Mouse (Mus musculus): Measurements from ENCODE around the gene Sec1. TPM values are rescaled to one million over a fixed set of nuclear protein-coding genes. Genes with fewer than 3 reads are reported as not detected.
"Not testable (repeated sequence)": the region's sequence is repeated elsewhere in the genome, so short reads cannot be mapped to it uniquely, and the experiment has no call there.

The Sec1 gene
- polyA plus RNA-seq, 1 experiment: 0.68 TPM

GRCm38 (mm10) chr7:45667761-45668160 lies 26.4 kb downstream of the Sec1 start:
- no peaks in the 10 kb centered on the region for H3K4me1 ChIP-seq (ENCODE audit: control insufficient read depth, insufficient read depth, insufficient read length)
- H3K4me3 ChIP-seq (ENCODE audit: extremely low read depth, insufficient read depth, insufficient read length): no peak overlapping the region
- no peak overlapping the region for H3K27ac ChIP-seq (ENCODE audit: insufficient read depth, low read length)
- H3K36me3 ChIP-seq (ENCODE audit: control insufficient read depth, insufficient read depth, low read length): no peaks in the 10 kb centered on the region
- TF ChIP-seq POLR2A (IDR thresholded peaks at IDR 0.05; ENCODE audit: low read depth, low read length): no peak
- TF ChIP-seq CTCF (IDR thresholded peaks at IDR 0.05; ENCODE audit: extremely low read depth, insufficient read depth, insufficient read length, insufficient replicate concordance): no peak
- no peak for DNase-seq (ENCODE audit: low read depth in 1 of 2, low spot score in 2 of 2)
- no peaks in the 10 kb centered on the region for H3K27me3 ChIP-seq (ENCODE audit: control insufficient read depth, insufficient read depth, low read length)
- WGBS: 91% methylated on average over 14 of the region's 14 CpGs

GRCm38 (mm10) chr7:45666161-45666560 lies 28.0 kb downstream of the Sec1 start, which contains the start of gene Fut2:
Fut2 (minus strand) TSS chr7:45666394.
- no peaks in the 10 kb centered on the region for H3K36me3 ChIP-seq (ENCODE audit: control insufficient read depth, insufficient read depth, low read length)
- H3K4me3 ChIP-seq (ENCODE audit: extremely low read depth, insufficient read depth, insufficient read length): no peak within 1 kb of the TSS
- no peaks in the 10 kb centered on the region for H3K27me3 ChIP-seq (ENCODE audit: control insufficient read depth, insufficient read depth, low read length)
- no peak within 1 kb of the TSS for H3K27ac ChIP-seq (ENCODE audit: insufficient read depth, low read length)
- TF ChIP-seq POLR2A (IDR thresholded peaks at IDR 0.05; ENCODE audit: low read depth, low read length) (no peak), CTCF (IDR thresholded peaks at IDR 0.05; ENCODE audit: extremely low read depth, insufficient read depth, insufficient read length, insufficient replicate concordance) (no peak)
- H3K4me1 ChIP-seq (ENCODE audit: control insufficient read depth, insufficient read depth, insufficient read length): no peaks in the 10 kb centered on the region
- WGBS: 83% methylated on average over 7 of the region's 7 CpGs
- DNase-seq (ENCODE audit: low read depth in 1 of 2, low spot score in 2 of 2): no peak

GRCm38 (mm10) chr7:45665303-45666138 lies 28.7 kb downstream of the Sec1 start:
- TF ChIP-seq POLR2A (IDR thresholded peaks at IDR 0.05; ENCODE audit: low read depth, low read length) (no peak), CTCF (IDR thresholded peaks at IDR 0.05; ENCODE audit: extremely low read depth, insufficient read depth, insufficient read length, insufficient replicate concordance) (no peak)
- Histone ChIP-seq H3K4me1 (ENCODE audit: control insufficient read depth, insufficient read depth, insufficient read length) (no peaks in the 10 kb centered on the region), H3K27ac (ENCODE audit: insufficient read depth, low read length) (no peak overlapping the region), H3K4me3 (ENCODE audit: extremely low read depth, insufficient read depth, insufficient read length) (no peak overlapping the region), H3K27me3 (ENCODE audit: control insufficient read depth, insufficient read depth, low read length) (no peaks in the 10 kb centered on the region), H3K36me3 (ENCODE audit: control insufficient read depth, insufficient read depth, low read length) (no peaks in the 10 kb centered on the region)
- DNase-seq (ENCODE audit: low read depth in 1 of 2, low spot score in 2 of 2): no peak
- 74% methylated on average over 13 of the region's 13 CpGs for WGBS

- 87% methylated on average over 6 of the region's 6 CpGs for WGBS
- not testable (repeated sequence) for H3K27ac ChIP-seq (ENCODE audit: insufficient read depth, low read length); H3K27me3 ChIP-seq (ENCODE audit: control insufficient read depth, insufficient read depth, low read length); H3K36me3 ChIP-seq (ENCODE audit: control insufficient read depth, insufficient read depth, low read length); H3K4me3 ChIP-seq (ENCODE audit: extremely low read depth, insufficient read depth, insufficient read length); H3K4me1 ChIP-seq (ENCODE audit: control insufficient read depth, insufficient read depth, insufficient read length); DNase-seq (ENCODE audit: low read depth in 1 of 2, low spot score in 2 of 2)
Measured at GRCm38 (mm10) chr7:45661702-45662101, 32.5 kb downstream of the Sec1 start.

GRCm38 (mm10) chr7:45660746-45661478 lies 33.3 kb downstream of the Sec1 start:
- H3K27ac ChIP-seq (ENCODE audit: insufficient read depth, low read length): no peak overlapping the region
- DNase-seq (ENCODE audit: low read depth in 1 of 2, low spot score in 2 of 2): no peak
- H3K27me3 ChIP-seq (ENCODE audit: control insufficient read depth, insufficient read depth, low read length): no peaks in the 10 kb centered on the region
- no peak overlapping the region for H3K4me3 ChIP-seq (ENCODE audit: extremely low read depth, insufficient read depth, insufficient read length)
- no peak for TF ChIP-seq CTCF (IDR thresholded peaks at IDR 0.05; ENCODE audit: extremely low read depth, insufficient read depth, insufficient read length, insufficient replicate concordance)
- no peak for TF ChIP-seq POLR2A (IDR thresholded peaks at IDR 0.05; ENCODE audit: low read depth, low read length)
- WGBS: 58% methylated on average over 11 of the region's 11 CpGs
- no peaks in the 10 kb centered on the region for H3K4me1 ChIP-seq (ENCODE audit: control insufficient read depth, insufficient read depth, insufficient read length)
- no peaks in the 10 kb centered on the region for H3K36me3 ChIP-seq (ENCODE audit: control insufficient read depth, insufficient read depth, low read length)

- no peaks in the 10 kb centered on the region for H3K4me1 ChIP-seq (ENCODE audit: control insufficient read depth, insufficient read depth, insufficient read length)
- DNase-seq (ENCODE audit: low read depth in 1 of 2, low spot score in 2 of 2): no peak
- H3K27ac ChIP-seq (ENCODE audit: insufficient read depth, low read length): no peak overlapping the region
- H3K27me3 ChIP-seq (ENCODE audit: control insufficient read depth, insufficient read depth, low read length): no peaks in the 10 kb centered on the region
- H3K4me3 ChIP-seq (ENCODE audit: extremely low read depth, insufficient read depth, insufficient read length): no peak overlapping the region; the same call in 1 of the 2 replicates
- 69% methylated on average over 17 of the region's 17 CpGs for WGBS
- TF ChIP-seq POLR2A (IDR thresholded peaks at IDR 0.05; ENCODE audit: low read depth, low read length): no peak
- no peak for TF ChIP-seq CTCF (IDR thresholded peaks at IDR 0.05; ENCODE audit: extremely low read depth, insufficient read depth, insufficient read length, insufficient replicate concordance)
- no peaks in the 10 kb centered on the region for H3K36me3 ChIP-seq (ENCODE audit: control insufficient read depth, insufficient read depth, low read length)
Measured at GRCm38 (mm10) chr7:45654424-45655047, 39.7 kb downstream of the Sec1 start.

- H3K27me3 ChIP-seq (ENCODE audit: control insufficient read depth, insufficient read depth, low read length); H3K27ac ChIP-seq (ENCODE audit: insufficient read depth, low read length); H3K4me3 ChIP-seq (ENCODE audit: extremely low read depth, insufficient read depth, insufficient read length); H3K36me3 ChIP-seq (ENCODE audit: control insufficient read depth, insufficient read depth, low read length); DNase-seq (ENCODE audit: low read depth in 1 of 2, low spot score in 2 of 2); H3K4me1 ChIP-seq (ENCODE audit: control insufficient read depth, insufficient read depth, insufficient read length): not testable (repeated sequence)
- 90% methylated on average over 20 of the region's 20 CpGs for WGBS
Measured at GRCm38 (mm10) chr7:45650484-45650883, 43.7 kb downstream of the Sec1 start.
